28 mouse cellular contexts compared by ENCODE assay signal in genomic region chr12:21173847-21174412, GRCm38 (mm10).
DNase-seq lines count a peak whose midpoint lies in the region; ATAC-seq and TF ChIP-seq lines count a peak whose summit lies in the region.
"Had no signal": no experiment of that assay in that cellular context is flagged by ENCODE, and none has a peak within 500 bp of the region (broad histone marks: within the 10 kb centered on the region; RNA-seq: fewer than 3 reads in every experiment).

No protein-coding gene starts in this region.

- intact Hi-C loops in left cerebral cortex, postnatal 25 days (cut with DNase I): no loop called here
- intact Hi-C loops in left cerebral cortex, adult 2 months (cut with DNase I): no loop called here

- 0 out of 2 replicates have a peak overlapping the region, but pooled peaks have one; percentile 50 for H3K9ac ChIP-seq in CH12.LX (ENCODE audit: insufficient read depth, low read depth)
- H3K9ac ChIP-seq: forebrain, embryonic 15.5 days; heart, embryonic 12.5 days; hindbrain, embryonic 14.5 days; limb, embryonic 12.5 days; liver, embryonic 13.5 days; midbrain, embryonic 15.5 days; stomach, embryonic 15.5 days had no signal

- peaks cover 9 to 39% of the 10 kb centered on the region in 2 experiments for H3K4me1 ChIP-seq in CH12.LX (ENCODE audit: control insufficient read depth in 1 of 2, insufficient read depth in 2 of 2)
- H3K4me1 ChIP-seq: forebrain, embryonic 15.5 days; limb, embryonic 12.5 days; liver, embryonic 13.5 days; midbrain, embryonic 10.5 days; midbrain, embryonic 15.5 days; stomach, embryonic 15.5 days had no signal

- no peaks in the 10 kb centered on the region for H3K79me2 ChIP-seq in CH12.LX (replicated peaks; ENCODE audit: control insufficient read depth, extremely low read depth, insufficient read depth, poor library complexity, severe bottlenecking)

- no peaks in the 10 kb centered on the region for H3K27me3 ChIP-seq in CH12.LX (replicated peaks)
- H3K27me3 ChIP-seq in splenic B cell, adult 2 months (ENCODE audit: control insufficient read depth, insufficient read depth, low read length, poor library complexity, severe bottlenecking): no peaks in the 10 kb centered on the region
- H3K27me3 ChIP-seq: forebrain, embryonic 15.5 days; heart, embryonic 12.5 days; limb, embryonic 12.5 days; liver, embryonic 13.5 days; midbrain, embryonic 15.5 days; stomach, embryonic 15.5 days had no signal

- ATAC-seq in inflammation-experienced regulatory T-cells, adult 6 months: peak; percentile 90
- ATAC-seq: forebrain, embryonic 15.5 days; midbrain, embryonic 15.5 days had no signal

- no peak overlapping the region for H3K27ac ChIP-seq in CH12.LX (ENCODE audit: insufficient read depth, low read depth)
- H3K27ac ChIP-seq in left cerebral cortex, adult 2 months: no peak overlapping the region
- H3K27ac ChIP-seq: forebrain, embryonic 15.5 days; heart, adult 2 months; hindbrain, embryonic 14.5 days; kidney, postnatal 0 days; limb, embryonic 12.5 days; liver, embryonic 13.5 days; midbrain, embryonic 10.5 days; midbrain, embryonic 15.5 days; stomach, embryonic 15.5 days had no signal

- no peak for TF ChIP-seq CTCF in CH12.LX (conservative IDR thresholded peaks at IDR 0.05 in 1 of 2, IDR thresholded peaks at IDR 0.05 in 1 of 2; ENCODE audit: low read depth in 2 of 2, low read length in 2 of 2)
- TF ChIP-seq CTCF in left cerebral cortex, adult 2 months (IDR thresholded peaks at IDR 0.05): no peak

- in situ Hi-C loops in CH12.LX (cut with MboI; ENCODE audit: low pct_ligation_motif_present, low pct_unique_long_range_greater_than_20kb, low sequenced_read_pairs): no loop called here

- peak overlapping the region; percentile 36 to 48 (median 42) for H3K4me3 ChIP-seq in CH12.LX (replicated peaks in 1 of 3; ENCODE audit: low read depth in 2 of 3, low read length in 2 of 3, poor library complexity in 1 of 3)
- H3K4me3 ChIP-seq in left cerebral cortex, adult 2 months: no peak overlapping the region
- H3K4me3 ChIP-seq: forebrain, embryonic 15.5 days; heart, adult 2 months; heart, embryonic 12.5 days; limb, embryonic 12.5 days; liver, embryonic 13.5 days; midbrain, embryonic 10.5 days; midbrain, embryonic 15.5 days; myocyte; stomach, embryonic 15.5 days had no signal

- peak overlapping the region; percentile 90 for H3K4me2 ChIP-seq in CH12.LX (ENCODE audit: insufficient read depth, low read depth, poor library complexity, severe bottlenecking)
- H3K4me2 ChIP-seq: forebrain, embryonic 15.5 days; heart, embryonic 12.5 days; hindbrain, embryonic 14.5 days; limb, embryonic 12.5 days; liver, embryonic 13.5 days; midbrain, embryonic 15.5 days; stomach, embryonic 15.5 days had no signal

- TF ChIP-seq RAD21 in CH12.LX (IDR thresholded peaks at IDR 0.05; ENCODE audit: low read depth, low read length): no peak

- no peaks in the 10 kb centered on the region for H3K36me3 ChIP-seq in CH12.LX (replicated peaks in 1 of 2; ENCODE audit: control insufficient read depth in 1 of 2, insufficient read depth in 1 of 2, low read length in 1 of 2)
- H3K36me3 ChIP-seq in splenic B cell, adult 2 months (ENCODE audit: control insufficient read depth, insufficient read depth, low read length, poor library complexity, severe bottlenecking): no peaks in the 10 kb centered on the region
- H3K36me3 ChIP-seq: liver, embryonic 13.5 days had no signal

- dilution Hi-C loops in CH12.LX (cut with MboI; ENCODE audit: extremely low pct_ligation_motif_present, extremely low pct_unique_long_range_greater_than_20kb, low sequenced_read_pairs): no loop called here

- TF ChIP-seq EP300 in CH12.LX (IDR thresholded peaks at IDR 0.05; ENCODE audit: low read length): peak; percentile 59

- H3K9me3 ChIP-seq in CH12.LX (replicated peaks; ENCODE audit: low read length): no peaks in the 10 kb centered on the region
- H3K9me3 ChIP-seq: forebrain, embryonic 15.5 days; heart, embryonic 12.5 days; limb, embryonic 12.5 days; liver, embryonic 13.5 days; midbrain, embryonic 10.5 days; midbrain, embryonic 15.5 days; stomach, embryonic 15.5 days had no signal

- TF ChIP-seq POLR2A in CH12.LX (IDR thresholded peaks at IDR 0.05; ENCODE audit: low read depth, low read length): no peak

- DNase-seq in spleen, postnatal 36 days (ENCODE audit: low spot score in 2 of 2): peak; percentile 45 to 59
- DNase-seq in spleen, postnatal 10 days (ENCODE audit: low spot score in 2 of 2): no peak
- peak; percentile 51 for DNase-seq in CH12.LX (ENCODE audit: extremely low read depth)
- DNase-seq in splenic B cell, adult 2 months (ENCODE audit: low read depth, low spot score): peak; percentile 60
- DNase-seq in left cerebral cortex, postnatal 25 days (ENCODE audit: low spot score in 2 of 2): no peak
- DNase-seq in left cerebral cortex, adult 2 months (ENCODE audit: extremely low spot score in 1 of 2, low spot score in 2 of 2): no peak
- no peak for DNase-seq in kidney, adult 9 months
- DNase-seq: adrenal gland, adult 8-10 months; cerebellum, adult 9-10 months; cerebellum, postnatal 36 days; heart, adult 2 months; kidney, adult 2 months; kidney, postnatal 4 days; liver, embryonic 13.5 days; lung, adult 2 months; lung, postnatal 10 days; retina, postnatal 1 day; right cerebral cortex, postnatal 25 days had no signal

TF ChIP-seq in CH12.LX, 34 proteins besides CTCF, POLR2A, EP300 and RAD21:
- no peak for TF ChIP-seq CHD1 (IDR thresholded peaks at IDR 0.05; ENCODE audit: low read depth, low read length)
- TF ChIP-seq GABPA (IDR thresholded peaks at IDR 0.05; ENCODE audit: insufficient replicate concordance, low read depth, low read length): no peak
- TF ChIP-seq SMC3 (IDR thresholded peaks at IDR 0.05; ENCODE audit: low read depth, low read length): no peak
- TF ChIP-seq ELF1 (IDR thresholded peaks at IDR 0.05; ENCODE audit: low read depth, low read length): no peak
- TF ChIP-seq JUN (IDR thresholded peaks at IDR 0.05; ENCODE audit: insufficient read depth, low read depth, low read length): no peak
- no peak for TF ChIP-seq USF1 (IDR thresholded peaks at IDR 0.05; ENCODE audit: low read depth, low read length)
- no peak for TF ChIP-seq TCF12 (IDR thresholded peaks at IDR 0.05; ENCODE audit: low read depth, low read length)
- TF ChIP-seq ETS1 (conservative IDR thresholded peaks at IDR 0.05; ENCODE audit: low read depth, low read length): peak; percentile 40
- TF ChIP-seq MEF2A (IDR thresholded peaks at IDR 0.05; ENCODE audit: borderline replicate concordance, low read depth, low read length): no peak
- no peak for TF ChIP-seq JUND (conservative IDR thresholded peaks at IDR 0.05; ENCODE audit: low read depth, low read length)
- TF ChIP-seq IRF4 (IDR thresholded peaks at IDR 0.05; ENCODE audit: low read depth, low read length): peak; percentile 53; the same call in 1 of the 2 replicates
- TF ChIP-seq MAFK (IDR thresholded peaks at IDR 0.05; ENCODE audit: insufficient replicate concordance, low read length): no peak
- 0 out of 2 replicates have a peak, but pooled peaks have one; percentile 16 for TF ChIP-seq BHLHE40 (IDR thresholded peaks at IDR 0.05; ENCODE audit: low read depth, low read length)
- TF ChIP-seq SIN3A (IDR thresholded peaks at IDR 0.05; ENCODE audit: low read length): peak; percentile 30; the same call in 1 of the 2 replicates
- TF ChIP-seq KAT2A (IDR thresholded peaks at IDR 0.05; ENCODE audit: insufficient replicate concordance, low read length): no peak
- no peak for TF ChIP-seq MAX (IDR thresholded peaks at IDR 0.05; ENCODE audit: low read length)
- TF ChIP-seq RCOR1 (conservative IDR thresholded peaks at IDR 0.05; ENCODE audit: low read depth, low read length): no peak
- TF ChIP-seq ZNF384 (IDR thresholded peaks at IDR 0.05; ENCODE audit: low read depth, low read length): peak; percentile 60; the same call in 1 of the 2 replicates
- TF ChIP-seq USF2 (conservative IDR thresholded peaks at IDR 0.05; ENCODE audit: low read depth, low read length): no peak

Comparison
In these comparisons a context has a peak if more than half of its experiments do, and no peak if none do; other contexts are left out.
1. DNase-seq: peak in spleen, postnatal 36 days (2 of 2), CH12.LX (single experiment) and splenic B cell, adult 2 months (single experiment); none in spleen, postnatal 10 days (0 of 2), left cerebral cortex, postnatal 25 days (0 of 2), left cerebral cortex, adult 2 months (0 of 2) and kidney, adult 9 months (single experiment).